Mouse (Mus musculus): ENCODE measurements around the gene Fry. TPM values are rescaled to one million over a fixed set of nuclear protein-coding genes. Genes with fewer than 3 reads are reported as not detected.

Fry gene
- polyA plus RNA-seq, 1 experiment = 10.1 TPM

- H3K4me1 ChIP-seq (ENCODE audit: control insufficient read depth, insufficient read depth, low read length) = peaks cover 5% of the 10 kb centered on the region; the same call in 1 of the 2 replicates
- TF ChIP-seq CTCF (IDR thresholded peaks at IDR 0.05; ENCODE audit: low read depth, low read length) (no peak), POLR2A (IDR thresholded peaks at IDR 0.05; ENCODE audit: borderline replicate concordance, low read depth, low read length) (no peak)
- no peak overlapping the region for H3K27ac ChIP-seq (ENCODE audit: insufficient read depth, low read depth, low read length)
- no peak overlapping the region for H3K4me3 ChIP-seq (ENCODE audit: insufficient read depth, low read length)
Measured at GRCm38 (mm10) chr5:150196881-150197311, 78.5 kb downstream of the Fry start.

- Histone ChIP-seq H3K4me3 (ENCODE audit: insufficient read depth, low read length) (no peak overlapping the region), H3K4me1 (ENCODE audit: control insufficient read depth, insufficient read depth, low read length) (no peaks in the 10 kb centered on the region), H3K27ac (ENCODE audit: insufficient read depth, low read depth, low read length) (no peak overlapping the region)
- TF ChIP-seq CTCF (IDR thresholded peaks at IDR 0.05; ENCODE audit: low read depth, low read length) = no peak
- TF ChIP-seq POLR2A (IDR thresholded peaks at IDR 0.05; ENCODE audit: borderline replicate concordance, low read depth, low read length) = no peak
Measured at GRCm38 (mm10) chr5:150206749-150207148, 88.3 kb downstream of the Fry start.

GRCm38 (mm10) chr5:150207596-150207995, 89.2 kb downstream of the Fry start:
- no peak for TF ChIP-seq CTCF (IDR thresholded peaks at IDR 0.05; ENCODE audit: low read depth, low read length)
- TF ChIP-seq POLR2A (IDR thresholded peaks at IDR 0.05; ENCODE audit: borderline replicate concordance, low read depth, low read length) = no peak
- no peak overlapping the region for H3K4me3 ChIP-seq (ENCODE audit: insufficient read depth, low read length)
- no peak overlapping the region for H3K27ac ChIP-seq (ENCODE audit: insufficient read depth, low read depth, low read length)
- no peaks in the 10 kb centered on the region for H3K4me1 ChIP-seq (ENCODE audit: control insufficient read depth, insufficient read depth, low read length)

- TF ChIP-seq CTCF (IDR thresholded peaks at IDR 0.05; ENCODE audit: low read depth, low read length) = no peak
- no peak for TF ChIP-seq POLR2A (IDR thresholded peaks at IDR 0.05; ENCODE audit: borderline replicate concordance, low read depth, low read length)
- Histone ChIP-seq H3K4me1 (ENCODE audit: control insufficient read depth, insufficient read depth, low read length) (no peaks in the 10 kb centered on the region), H3K27ac (ENCODE audit: insufficient read depth, low read depth, low read length) (no peak overlapping the region), H3K4me3 (ENCODE audit: insufficient read depth, low read length) (no peak overlapping the region)
Measured at GRCm38 (mm10) chr5:150208009-150208408, 89.6 kb downstream of the Fry start.

- TF ChIP-seq CTCF (IDR thresholded peaks at IDR 0.05; ENCODE audit: low read depth, low read length) = no peak
- Histone ChIP-seq H3K4me1 (ENCODE audit: control insufficient read depth, insufficient read depth, low read length) (peaks cover 8% of the 10 kb centered on the region), H3K27ac (ENCODE audit: insufficient read depth, low read depth, low read length) (no peak overlapping the region)
Measured at GRCm38 (mm10) chr5:150214081-150214480, 95.6 kb downstream of the Fry start.

GRCm38 (mm10) chr5:150216066-150216465, 97.6 kb downstream of the Fry start:
- H3K27ac ChIP-seq (ENCODE audit: insufficient read depth, low read depth, low read length) = peak overlapping the region; percentile 29
- H3K4me1 ChIP-seq (ENCODE audit: control insufficient read depth, insufficient read depth, low read length) = peaks cover 10% of the 10 kb centered on the region
- TF ChIP-seq POLR2A (IDR thresholded peaks at IDR 0.05; ENCODE audit: borderline replicate concordance, low read depth, low read length) (no peak), CTCF (IDR thresholded peaks at IDR 0.05; ENCODE audit: low read depth, low read length) (no peak)
- H3K4me3 ChIP-seq (ENCODE audit: insufficient read depth, low read length) = no peak overlapping the region

More at GRCm38 (mm10) chr5:150214081-150214480, 95.6 kb downstream of the Fry start:
- no peak overlapping the region for H3K4me3 ChIP-seq (ENCODE audit: insufficient read depth, low read length)

- Histone ChIP-seq H3K4me3 (ENCODE audit: insufficient read depth, low read length) (no peak overlapping the region), H3K27ac (ENCODE audit: insufficient read depth, low read depth, low read length) (no peak overlapping the region), H3K4me1 (ENCODE audit: control insufficient read depth, insufficient read depth, low read length) (peaks cover 10% of the 10 kb centered on the region)
- no peak for TF ChIP-seq POLR2A (IDR thresholded peaks at IDR 0.05; ENCODE audit: borderline replicate concordance, low read depth, low read length)
- no peak for TF ChIP-seq CTCF (IDR thresholded peaks at IDR 0.05; ENCODE audit: low read depth, low read length)
Measured at GRCm38 (mm10) chr5:150219457-150219856, 101.0 kb downstream of the Fry start.

GRCm38 (mm10) chr5:150220333-150220732, 101.9 kb downstream of the Fry start:
- TF ChIP-seq POLR2A (IDR thresholded peaks at IDR 0.05; ENCODE audit: borderline replicate concordance, low read depth, low read length) = no peak
- TF ChIP-seq CTCF (IDR thresholded peaks at IDR 0.05; ENCODE audit: low read depth, low read length) = peak; percentile 60
- no peak overlapping the region for H3K27ac ChIP-seq (ENCODE audit: insufficient read depth, low read depth, low read length)
- peaks cover 10% of the 10 kb centered on the region for H3K4me1 ChIP-seq (ENCODE audit: control insufficient read depth, insufficient read depth, low read length)
- H3K4me3 ChIP-seq (ENCODE audit: insufficient read depth, low read length) = no peak overlapping the region

- H3K4me1 ChIP-seq (ENCODE audit: control insufficient read depth, insufficient read depth, low read length) = peaks cover 2% of the 10 kb centered on the region
- TF ChIP-seq CTCF (IDR thresholded peaks at IDR 0.05; ENCODE audit: low read depth, low read length) (no peak), POLR2A (IDR thresholded peaks at IDR 0.05; ENCODE audit: borderline replicate concordance, low read depth, low read length) (no peak)
- no peak overlapping the region for H3K4me3 ChIP-seq (ENCODE audit: insufficient read depth, low read length)
- no peak overlapping the region for H3K27ac ChIP-seq (ENCODE audit: insufficient read depth, low read depth, low read length)
Measured at GRCm38 (mm10) chr5:150221806-150222205, 103.4 kb downstream of the Fry start.

- Histone ChIP-seq H3K27ac (ENCODE audit: insufficient read depth, low read depth, low read length) (no peak overlapping the region), H3K4me3 (ENCODE audit: insufficient read depth, low read length) (no peak overlapping the region)
- TF ChIP-seq CTCF (IDR thresholded peaks at IDR 0.05; ENCODE audit: low read depth, low read length) = no peak
- no peak for TF ChIP-seq POLR2A (IDR thresholded peaks at IDR 0.05; ENCODE audit: borderline replicate concordance, low read depth, low read length)
Measured at GRCm38 (mm10) chr5:150223546-150224239, 105.2 kb downstream of the Fry start.

More at GRCm38 (mm10) chr5:150223546-150224239, 105.2 kb downstream of the Fry start:
- H3K4me1 ChIP-seq (ENCODE audit: control insufficient read depth, insufficient read depth, low read length) = peaks cover 2% of the 10 kb centered on the region

Data from bone marrow macrophage, adult 2 months (primary cell).